Mouse (Mus musculus) lung, embryonic 15.5 days (tissue): ENCODE measurements at regions not wholly inside any gene's neighbourhood (a gene's known extent, or its start where the extent isn't known, plus 50 kb on each side); places are given as distances from the start of the nearest gene placed in this dataset.

Experiments
- ATAC-seq: fragments of 200-750 bp; cut with Nextera tagmentation; 2 replicates; pipeline ENCODE4 v1.8.0; 2017; ENCODE audit warnings: moderate number of reproducible peaks, borderline replicate concordance; ENCODE audit not compliant: low FRiP score, low TSS enrichment; ENCODE audit errors: extremely low read depth
- H3K27ac ChIP-seq: fragments of 300-500 bp; sonication (generic); 2 replicates; pipeline ENCODE4 v1.5.1; 2015; ENCODE audit warnings: moderate library complexity, mild to moderate bottlenecking, inconsistent platforms
- H3K27me3 ChIP-seq: fragments of 300-500 bp; sonication (generic); 2 replicates; pipeline ENCODE4 v1.6.1; 2015; ENCODE audit warnings: inconsistent platforms
- H3K36me3 ChIP-seq: fragments of 300-500 bp; sonication (generic); 2 replicates; pipeline ENCODE4 v1.6.1; 2015; ENCODE audit warnings: inconsistent platforms
- H3K4me1 ChIP-seq: fragments of 300-500 bp; sonication (generic); 2 replicates; pipeline ENCODE4 v1.6.1; 2015; ENCODE audit warnings: inconsistent platforms
- H3K4me2 ChIP-seq: fragments of 300-500 bp; sonication (generic); 2 replicates; pipeline ENCODE4 v1.6.1; 2015; ENCODE audit warnings: inconsistent platforms, mild to moderate bottlenecking, moderate library complexity
- H3K4me3 ChIP-seq: fragments of 300-500 bp; sonication (generic); 2 replicates; pipeline ENCODE4 v1.5.1; 2015; ENCODE audit warnings: mild to moderate bottlenecking, inconsistent platforms
- H3K9ac ChIP-seq: fragments of 300-500 bp; sonication (generic); 2 replicates; pipeline ENCODE4 v1.6.1; 2015; ENCODE audit warnings: inconsistent platforms
- H3K9me3 ChIP-seq: fragments of 300-500 bp; sonication (generic); 2 replicates; pipeline ENCODE4 v1.6.1; 2016; ENCODE audit warnings: inconsistent platforms
- WGBS: fragments of 180-500 bp; shearing (Covaris S2); methylation state at CpG from one replicate; pipeline ENCODE4 v1.1.7; 2015; 5-methylcytosine and 5-hydroxymethylcytosine counted together

GRCm38 (mm10) chr4:72688842-72689241, 163.6 kb downstream of the Aldoart1 start:
- no peaks in the 10 kb centered on the region for H3K4me1 ChIP-seq
- 79% methylated on average over 4 of the region's 4 CpGs for WGBS

GRCm38 (mm10) chr4:72674006-72674405, 178.4 kb downstream of the Aldoart1 start:
- Histone ChIP-seq H3K4me1 (no peaks in the 10 kb centered on the region), H3K9me3 (no peaks in the 10 kb centered on the region), H3K9ac (no peak overlapping the region), H3K4me3 (no peak overlapping the region), H3K27me3 (no peaks in the 10 kb centered on the region), H3K4me2 (no peak overlapping the region), H3K27ac (no peak overlapping the region), H3K36me3 (no peaks in the 10 kb centered on the region)
- WGBS = 59% methylated on average over 2 of the region's 2 CpGs
- no peak for ATAC-seq

More at GRCm38 (mm10) chr4:72688842-72689241, 163.6 kb downstream of the Aldoart1 start:
- H3K4me3 ChIP-seq = no peak overlapping the region
- no peaks in the 10 kb centered on the region for H3K9me3 ChIP-seq
- H3K27ac ChIP-seq = no peak overlapping the region
- ATAC-seq = no peak
- H3K9ac ChIP-seq = no peak overlapping the region
- H3K27me3 ChIP-seq = no peaks in the 10 kb centered on the region
- H3K36me3 ChIP-seq = no peaks in the 10 kb centered on the region
- H3K4me2 ChIP-seq = no peak overlapping the region

- no peaks in the 10 kb centered on the region for H3K36me3 ChIP-seq
- no peaks in the 10 kb centered on the region for H3K9me3 ChIP-seq
- no peak for ATAC-seq
- H3K27me3 ChIP-seq = no peaks in the 10 kb centered on the region
- H3K4me2 ChIP-seq = no peak overlapping the region
- no peak overlapping the region for H3K4me3 ChIP-seq
- H3K27ac ChIP-seq = no peak overlapping the region
- H3K9ac ChIP-seq = no peak overlapping the region
- H3K4me1 ChIP-seq = no peaks in the 10 kb centered on the region
- 55% methylated on average over 5 of the region's 5 CpGs for WGBS
Observed at GRCm38 (mm10) chr4:72671652-72672411, 180.6 kb downstream of the Aldoart1 start.

- 72% methylated on average over 5 of the region's 5 CpGs for WGBS
- Histone ChIP-seq H3K36me3 (no peaks in the 10 kb centered on the region), H3K4me3 (no peak overlapping the region), H3K9ac (no peak overlapping the region), H3K27me3 (no peaks in the 10 kb centered on the region), H3K4me2 (no peak overlapping the region), H3K27ac (no peak overlapping the region), H3K9me3 (no peaks in the 10 kb centered on the region), H3K4me1 (no peaks in the 10 kb centered on the region)
- ATAC-seq = no peak
Observed at GRCm38 (mm10) chr4:72669827-72670494, 182.5 kb downstream of the Aldoart1 start.

- Histone ChIP-seq H3K4me2 (no peak overlapping the region), H3K9me3 (no peaks in the 10 kb centered on the region), H3K4me1 (no peaks in the 10 kb centered on the region), H3K4me3 (no peak overlapping the region), H3K9ac (no peak overlapping the region), H3K36me3 (no peaks in the 10 kb centered on the region), H3K27me3 (no peaks in the 10 kb centered on the region), H3K27ac (no peak overlapping the region)
- ATAC-seq = no peak
Observed at GRCm38 (mm10) chr4:72664379-72664778, 188.1 kb downstream of the Aldoart1 start.

GRCm38 (mm10) chr4:72662477-72662876, 190.0 kb downstream of the Aldoart1 start:
- H3K9me3 ChIP-seq = no peaks in the 10 kb centered on the region
- H3K4me1 ChIP-seq = no peaks in the 10 kb centered on the region
- H3K27me3 ChIP-seq = no peaks in the 10 kb centered on the region
- no peak overlapping the region for H3K9ac ChIP-seq
- no peak overlapping the region for H3K27ac ChIP-seq
- ATAC-seq = peak; percentile 31; the same call in 1 of the 2 replicates
- no peak overlapping the region for H3K4me2 ChIP-seq
- no peaks in the 10 kb centered on the region for H3K36me3 ChIP-seq
- no peak overlapping the region for H3K4me3 ChIP-seq

- WGBS = 77% methylated on average over 1 of the region's 1 CpGs
- Histone ChIP-seq H3K27me3 (no peaks in the 10 kb centered on the region), H3K4me3 (no peak overlapping the region), H3K4me1 (no peaks in the 10 kb centered on the region), H3K36me3 (no peaks in the 10 kb centered on the region), H3K9me3 (no peaks in the 10 kb centered on the region), H3K27ac (no peak overlapping the region), H3K4me2 (no peak overlapping the region), H3K9ac (no peak overlapping the region)
- ATAC-seq = no peak
Observed at GRCm38 (mm10) chr4:72656206-72656605, 196.2 kb downstream of the Aldoart1 start.

- no peaks in the 10 kb centered on the region for H3K27me3 ChIP-seq
- 80% methylated on average over 1 of the region's 1 CpGs for WGBS
- no peak overlapping the region for H3K27ac ChIP-seq
- no peak overlapping the region for H3K4me2 ChIP-seq
- no peak for ATAC-seq
- no peak overlapping the region for H3K9ac ChIP-seq
- no peak overlapping the region for H3K4me3 ChIP-seq
- H3K9me3 ChIP-seq = no peaks in the 10 kb centered on the region
- H3K4me1 ChIP-seq = no peaks in the 10 kb centered on the region
- no peaks in the 10 kb centered on the region for H3K36me3 ChIP-seq
Observed at GRCm38 (mm10) chr4:72647130-72647529, 205.3 kb downstream of the Aldoart1 start.

- H3K4me3 ChIP-seq = no peak overlapping the region
- H3K9ac ChIP-seq = no peak overlapping the region
- WGBS = 52% methylated on average over 3 of the region's 3 CpGs
- no peak overlapping the region for H3K4me2 ChIP-seq
- H3K4me1 ChIP-seq = no peaks in the 10 kb centered on the region
- ATAC-seq = no peak
- no peaks in the 10 kb centered on the region for H3K27me3 ChIP-seq
- no peaks in the 10 kb centered on the region for H3K36me3 ChIP-seq
- H3K27ac ChIP-seq = no peak overlapping the region
- H3K9me3 ChIP-seq = no peaks in the 10 kb centered on the region
Observed at GRCm38 (mm10) chr4:72629416-72629815, 223.0 kb downstream of the Aldoart1 start.

GRCm38 (mm10) chr4:72627219-72627930, 225.1 kb downstream of the Aldoart1 start:
- no peak for ATAC-seq
- Histone ChIP-seq H3K27me3 (no peaks in the 10 kb centered on the region), H3K27ac (no peak overlapping the region), H3K4me1 (no peaks in the 10 kb centered on the region), H3K9ac (no peak overlapping the region), H3K9me3 (no peaks in the 10 kb centered on the region), H3K4me3 (no peak overlapping the region), H3K36me3 (no peaks in the 10 kb centered on the region), H3K4me2 (no peak overlapping the region)
- WGBS = 40% methylated on average over 5 of the region's 5 CpGs

- H3K4me3 ChIP-seq = no peak overlapping the region
- no peak overlapping the region for H3K4me2 ChIP-seq
- no peaks in the 10 kb centered on the region for H3K36me3 ChIP-seq
- 88% methylated on average over 4 of the region's 4 CpGs for WGBS
- no peaks in the 10 kb centered on the region for H3K27me3 ChIP-seq
- no peak for ATAC-seq
- H3K9ac ChIP-seq = no peak overlapping the region
- H3K9me3 ChIP-seq = no peaks in the 10 kb centered on the region
- H3K4me1 ChIP-seq = no peaks in the 10 kb centered on the region
- H3K27ac ChIP-seq = no peak overlapping the region
Observed at GRCm38 (mm10) chr4:72605107-72605506, 247.3 kb downstream of the Aldoart1 start.

- H3K9me3 ChIP-seq = no peaks in the 10 kb centered on the region
- no peaks in the 10 kb centered on the region for H3K4me1 ChIP-seq
- H3K4me3 ChIP-seq = no peak overlapping the region
- no peak overlapping the region for H3K9ac ChIP-seq
- ATAC-seq = no peak
- H3K27ac ChIP-seq = no peak overlapping the region
- no peaks in the 10 kb centered on the region for H3K36me3 ChIP-seq
- WGBS = 35% methylated on average over 2 of the region's 2 CpGs
- no peaks in the 10 kb centered on the region for H3K27me3 ChIP-seq
- no peak overlapping the region for H3K4me2 ChIP-seq
Observed at GRCm38 (mm10) chr4:72595494-72595893, 256.9 kb downstream of the Aldoart1 start.
